Mouse (Mus musculus): ENCODE data around the gene Pygo1.

Pygo1 gene

GRCm38 (mm10) chr9:72996167-72996566 is 70.7 kb downstream of the Pygo1 start:
- no peak for DNase-seq (ENCODE audit: low spot score)

- DNase-seq (ENCODE audit: low spot score), result no peak
Observed at GRCm38 (mm10) chr9:72996806-72997205, 71.4 kb downstream of the Pygo1 start.

- no peak for DNase-seq (ENCODE audit: low spot score)
Observed at GRCm38 (mm10) chr9:73000487-73000886, 75.0 kb downstream of the Pygo1 start.

- DNase-seq (ENCODE audit: low spot score), result no peak
Observed at GRCm38 (mm10) chr9:73001314-73002011, 76.0 kb downstream of the Pygo1 start.

Data from MN1 (cell line).